Mouse (Mus musculus) T-helper 2 cell (primary cell): ENCODE results near the gene Mei4.

Experiments
- in situ Hi-C: fragments of 300-600 bp; cut with MboI, MseI; formaldehyde crosslinking; loops from one replicate; pipeline ENCODE4 v1.15.1; 2025; ENCODE audit warnings: high pct_unique_total_duplicates

Gene Mei4

DNA sequence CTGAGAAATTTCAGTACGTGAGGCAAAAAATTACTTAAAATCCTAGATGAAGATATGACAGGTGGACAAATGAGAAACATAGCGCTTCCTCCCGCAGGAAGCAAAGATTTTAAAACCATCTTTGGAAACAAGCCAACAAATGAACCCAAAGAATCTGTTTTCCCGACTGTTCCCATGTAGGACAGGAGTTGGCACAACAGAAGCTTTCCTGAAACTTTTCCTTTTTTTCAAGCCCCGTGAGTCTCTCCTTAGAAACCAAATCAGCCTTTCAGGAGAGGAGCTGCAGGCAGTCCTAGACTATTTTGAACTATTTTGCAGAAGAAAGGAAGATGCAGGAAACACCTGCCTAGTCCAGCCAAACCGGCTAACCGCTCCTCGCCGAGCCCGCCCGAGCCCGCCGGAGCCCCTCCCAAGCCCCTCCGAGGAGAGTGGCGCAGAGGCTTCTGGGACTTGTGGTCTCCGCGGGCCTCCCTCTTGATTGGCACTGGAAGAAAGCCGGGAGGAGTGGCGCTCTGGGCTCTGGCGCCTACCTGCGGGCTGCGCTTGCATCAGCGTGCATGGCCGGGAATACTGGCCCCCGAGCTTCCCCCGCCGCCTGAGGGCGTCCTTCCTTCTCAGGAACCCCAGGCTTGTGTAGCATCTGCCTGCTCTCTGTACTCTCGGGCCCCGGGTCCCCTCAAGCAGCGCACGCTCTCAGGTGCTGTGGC is at the start of gene Mei4:
Gene Mei4, plus strand, starts transcription at position 490 of the 707 bp plus-strand sequence.
- in situ Hi-C loops = no loop called here

- in situ Hi-C loops = no loop called here
Measured at GRCm38 (mm10) chr9:81819715-81820373, 43.6 kb upstream of the Mei4 start.

DNA sequence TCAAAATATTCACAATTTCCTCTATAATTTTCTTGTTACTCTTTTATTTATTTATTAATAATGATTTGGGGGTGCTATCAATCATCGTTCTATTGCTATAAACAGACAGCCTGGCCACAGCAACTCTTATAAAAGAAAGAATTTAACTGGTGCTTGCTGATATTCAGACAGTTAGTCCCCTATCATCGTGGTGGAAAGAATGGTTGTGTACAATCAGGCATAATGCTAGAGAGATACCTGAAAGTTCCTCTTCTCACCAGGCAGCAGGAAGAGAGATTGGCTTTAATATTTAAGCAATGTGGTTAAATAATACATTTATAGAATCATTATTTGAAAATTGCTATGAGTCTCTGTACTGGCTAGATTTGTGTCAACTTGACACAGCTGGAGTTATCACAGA is 35.9 kb upstream of the Mei4 start:
- in situ Hi-C loops = no loop called here

DNA sequence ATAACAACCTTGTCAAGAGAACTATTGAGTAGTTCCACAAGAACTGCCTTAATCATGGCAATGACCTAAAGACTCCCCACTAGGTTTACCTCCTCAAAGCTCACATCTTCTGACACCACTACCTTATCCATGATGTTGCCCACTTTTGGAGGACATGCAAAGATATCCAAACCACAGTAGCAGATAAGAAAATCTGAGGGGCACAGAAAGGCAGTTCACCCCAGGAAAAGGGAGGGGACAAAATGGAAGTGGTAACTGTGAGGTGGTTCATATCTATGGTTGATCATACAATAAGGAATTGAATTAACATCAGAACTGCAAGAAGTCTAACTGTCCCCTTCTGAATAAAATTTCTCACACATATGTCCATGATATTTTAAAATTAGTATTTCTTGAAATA is 29.4 kb upstream of the Mei4 start:
- in situ Hi-C loops = no loop called here

- in situ Hi-C loops = no loop called here
Measured at GRCm38 (mm10) chr9:81858861-81859260, 4.6 kb upstream of the Mei4 start.

DNA sequence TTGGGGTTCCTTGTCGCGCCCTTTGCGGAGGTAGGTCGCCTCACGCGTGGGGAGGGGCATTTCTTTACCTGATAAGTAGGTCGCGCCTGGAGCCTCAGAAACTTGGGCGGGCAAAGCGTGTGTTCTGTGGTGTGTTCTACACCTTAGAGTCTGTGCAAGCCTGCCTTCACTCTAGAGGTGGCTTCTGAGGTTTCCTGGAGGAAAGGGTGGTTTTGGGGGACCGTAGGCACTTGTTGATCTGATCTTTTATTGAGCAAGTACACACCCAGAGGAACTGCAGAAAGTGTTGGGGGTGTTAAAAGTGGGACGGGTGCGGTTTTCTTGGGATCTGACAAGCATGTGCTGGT is 391 bp downstream of the Mei4 start:
- in situ Hi-C loops = no loop called here

- in situ Hi-C loops = no loop called here
Measured at GRCm38 (mm10) chr9:81866032-81866431, 2.6 kb downstream of the Mei4 start.

GRCm38 (mm10) chr9:81921456-81921855 is 58.0 kb downstream of the Mei4 start:
- in situ Hi-C loops = no loop called here

DNA sequence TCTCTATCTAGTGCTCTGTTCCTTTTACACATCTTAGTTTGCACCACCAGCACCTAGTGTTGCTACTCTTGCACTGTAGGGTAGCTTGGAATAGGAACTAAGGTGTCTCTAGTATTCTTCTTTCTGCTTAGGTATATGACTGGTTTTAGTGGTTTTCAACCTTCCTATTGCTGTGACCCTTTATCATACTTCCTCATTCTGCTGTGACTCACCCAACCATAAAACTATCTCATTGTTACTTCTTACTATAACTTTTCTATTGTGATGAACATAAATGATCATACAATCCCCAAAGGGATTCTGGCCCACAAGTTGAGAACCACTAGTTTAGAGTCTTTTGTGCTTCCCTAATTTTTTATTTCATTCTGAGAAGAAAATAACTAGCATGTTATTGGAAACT is 61.3 kb downstream of the Mei4 start:
- in situ Hi-C loops = no loop called here

DNA sequence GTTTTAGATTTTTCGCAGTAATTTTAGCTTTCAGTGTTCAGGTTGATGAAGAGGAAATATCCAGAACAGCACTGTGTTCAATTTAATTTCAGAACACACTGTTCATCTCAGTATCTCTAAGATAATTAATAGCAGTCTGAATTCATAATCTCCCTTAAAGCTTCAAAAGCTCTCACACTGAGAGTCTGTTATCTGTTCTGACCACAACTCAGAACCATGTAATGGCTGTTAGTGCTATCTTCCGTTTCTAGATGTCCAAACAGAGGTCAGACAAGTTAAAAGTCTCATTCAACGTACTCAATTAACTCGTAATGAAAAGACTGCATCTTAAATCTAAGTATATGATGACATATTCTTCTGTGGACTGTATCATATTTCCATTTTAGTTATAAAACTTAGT is 77.1 kb downstream of the Mei4 start:
- in situ Hi-C loops = no loop called here

DNA sequence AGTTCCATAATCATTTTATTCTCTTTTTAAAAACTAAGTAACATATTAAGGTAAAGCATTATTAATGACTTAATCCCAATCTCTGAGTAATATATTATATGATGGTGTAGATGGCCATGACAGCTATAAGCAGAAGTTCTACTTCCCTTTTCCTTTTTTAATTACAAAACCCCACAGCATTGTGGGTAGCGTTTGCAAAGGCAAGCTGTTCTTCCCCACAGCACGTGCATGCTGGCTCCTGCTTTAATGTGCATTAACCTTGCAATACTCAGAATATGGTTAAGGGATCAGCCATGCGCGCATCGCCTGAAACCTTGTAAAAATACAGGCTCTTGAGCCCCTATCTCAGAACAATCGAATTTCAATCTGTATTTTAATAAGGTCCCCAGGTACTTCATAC is 82.2 kb downstream of the Mei4 start:
- in situ Hi-C loops = no loop called here

GRCm38 (mm10) chr9:81956858-81957257 is 93.4 kb downstream of the Mei4 start:
- in situ Hi-C loops = no loop called here

DNA sequence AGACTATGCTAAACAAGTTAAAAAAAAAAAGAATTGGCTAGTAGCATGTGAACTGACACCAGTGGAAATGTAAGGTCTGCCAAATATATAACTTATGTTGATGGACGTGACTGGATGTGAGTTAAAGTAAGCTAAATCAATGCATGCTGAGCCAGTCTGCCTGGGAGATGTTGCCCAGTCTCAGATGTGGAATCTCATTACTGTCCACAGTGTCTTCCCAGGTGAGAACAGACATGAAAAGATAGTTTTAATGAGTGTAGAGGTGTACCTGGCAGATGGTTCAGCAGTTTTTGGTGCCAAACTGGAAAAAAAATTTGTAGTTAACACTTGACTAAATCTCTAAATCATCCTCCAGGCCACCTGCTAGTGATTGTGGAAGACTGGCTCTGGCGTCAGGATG is 94.4 kb downstream of the Mei4 start:
- in situ Hi-C loops = no loop called here

GRCm38 (mm10) chr9:81966765-81967164 is 103.3 kb downstream of the Mei4 start:
- in situ Hi-C loops = no loop called here

- in situ Hi-C loops = no loop called here
Measured at GRCm38 (mm10) chr9:81968935-81969334, 105.5 kb downstream of the Mei4 start.

GRCm38 (mm10) chr9:81982461-81982860 is 119.0 kb downstream of the Mei4 start:
- in situ Hi-C loops = no loop called here

DNA sequence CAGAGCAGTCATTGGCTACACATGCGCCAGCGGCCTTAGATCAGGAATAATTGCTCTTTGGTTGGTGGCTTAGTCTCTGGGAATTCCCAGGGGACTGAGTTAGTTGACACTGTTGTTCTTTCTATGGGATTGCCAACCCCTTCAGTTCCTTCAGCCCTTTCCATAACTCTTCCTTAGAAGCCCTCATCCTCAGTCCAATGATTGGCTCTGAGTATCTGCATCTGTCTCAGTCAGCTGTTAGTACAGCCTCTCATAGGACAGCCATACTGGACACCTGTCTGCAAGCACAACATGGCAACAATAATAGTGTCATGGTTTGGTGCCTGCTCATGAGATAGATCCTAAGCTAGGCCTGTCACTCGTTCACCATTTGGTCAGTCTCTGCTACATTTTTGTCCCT is 149.5 kb downstream of the Mei4 start:
- in situ Hi-C loops = loop anchor here (10.0 kb wide), 1 partner anchor 1518 kb away; no protein-coding TSS in a partner anchor

DNA sequence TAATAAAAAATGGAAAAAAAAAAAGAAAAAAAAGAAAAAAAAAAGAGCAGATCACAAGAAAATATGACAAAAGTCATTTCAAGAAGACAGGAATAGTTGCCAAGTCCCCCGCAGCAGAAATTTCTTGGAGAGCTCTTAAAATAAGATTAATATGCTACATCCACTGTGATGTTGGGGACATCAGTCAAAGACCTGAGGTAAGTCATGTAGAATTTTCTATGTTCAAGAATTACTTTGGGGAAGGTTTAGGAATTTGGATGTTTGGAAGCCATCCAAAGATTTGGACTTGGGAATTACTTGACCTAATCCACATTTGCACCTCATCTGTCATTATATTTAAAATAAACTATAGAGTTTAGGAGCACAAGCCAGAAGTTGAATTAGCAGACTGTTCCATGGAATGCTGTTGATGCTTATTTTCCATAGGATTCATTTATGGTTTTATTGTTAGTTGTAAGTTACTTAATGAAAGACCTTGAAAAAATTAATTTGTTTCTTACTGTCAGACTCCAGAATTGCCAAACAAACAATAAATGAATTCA is 179.1 kb downstream of the Mei4 start:
- in situ Hi-C loops = no loop called here

DNA sequence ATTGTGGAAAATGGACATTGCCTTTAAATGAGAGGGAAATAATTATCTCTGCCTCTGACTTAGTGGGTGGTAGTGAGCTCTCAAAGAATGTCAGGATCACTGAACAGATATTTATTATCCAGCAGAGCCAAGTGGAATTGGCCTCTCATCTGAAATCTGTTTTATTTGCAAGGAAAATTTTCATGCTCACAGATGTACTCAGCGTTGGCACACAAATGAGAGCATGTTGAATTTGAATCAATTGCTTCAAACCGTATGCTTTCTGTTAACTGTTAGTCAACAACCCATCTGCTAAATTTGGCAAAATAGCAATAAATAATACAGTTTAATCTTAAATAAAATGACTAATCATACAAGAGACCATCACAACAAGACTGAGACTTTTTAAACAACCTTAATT is 181.0 kb downstream of the Mei4 start:
- in situ Hi-C loops = no loop called here

- in situ Hi-C loops = no loop called here
Measured at GRCm38 (mm10) chr9:82073832-82074231, 210.4 kb downstream of the Mei4 start.

- in situ Hi-C loops = no loop called here
Measured at GRCm38 (mm10) chr9:82075270-82075669, 211.8 kb downstream of the Mei4 start.

GRCm38 (mm10) chr9:82096409-82096808 is 232.9 kb downstream of the Mei4 start:
- in situ Hi-C loops = no loop called here

GRCm38 (mm10) chr9:82114865-82115264 is 251.4 kb downstream of the Mei4 start:
- in situ Hi-C loops = no loop called here
